Mouse (Mus musculus) 3134 (cell line): ENCODE results near the gene Arap1.

ENCODE experiments used
- DNase-seq: peaks from one replicate; pipeline ENCODE4 v3.0.0-alpha.2; 2011; ENCODE audit warnings: low spot score; ENCODE audit not compliant: insufficient read length; ENCODE audit errors: extremely low read depth

Arap1 gene

DNA sequence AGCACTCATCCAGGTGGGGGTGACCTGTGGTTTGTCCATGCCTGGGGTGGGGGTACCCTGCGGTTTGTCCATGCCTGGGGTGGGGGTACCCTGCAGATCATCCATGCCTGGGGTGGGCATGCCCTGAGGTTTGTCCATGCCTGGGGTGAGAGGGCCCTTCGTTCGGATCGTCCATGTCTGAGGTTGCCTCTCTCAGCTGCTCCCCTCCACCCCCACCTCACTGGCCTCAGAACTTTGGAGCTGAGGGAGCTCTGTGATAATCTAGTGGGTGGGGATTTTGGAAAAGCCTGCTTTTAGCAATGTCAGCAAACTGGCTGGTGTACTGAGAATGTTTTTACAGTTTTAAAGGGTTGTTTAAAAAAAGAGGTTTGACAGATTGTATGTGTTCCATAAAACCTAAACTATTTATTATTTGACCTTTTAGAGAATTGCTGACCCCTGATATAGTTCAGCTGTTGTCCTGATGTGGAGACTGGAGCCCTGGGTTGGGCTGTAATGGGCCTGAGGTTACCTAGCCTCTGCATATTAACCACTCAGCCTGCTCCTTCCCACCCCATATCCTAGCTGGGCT, 44.1 kb downstream of the Arap1 start:
- no peak for DNase-seq

DNA sequence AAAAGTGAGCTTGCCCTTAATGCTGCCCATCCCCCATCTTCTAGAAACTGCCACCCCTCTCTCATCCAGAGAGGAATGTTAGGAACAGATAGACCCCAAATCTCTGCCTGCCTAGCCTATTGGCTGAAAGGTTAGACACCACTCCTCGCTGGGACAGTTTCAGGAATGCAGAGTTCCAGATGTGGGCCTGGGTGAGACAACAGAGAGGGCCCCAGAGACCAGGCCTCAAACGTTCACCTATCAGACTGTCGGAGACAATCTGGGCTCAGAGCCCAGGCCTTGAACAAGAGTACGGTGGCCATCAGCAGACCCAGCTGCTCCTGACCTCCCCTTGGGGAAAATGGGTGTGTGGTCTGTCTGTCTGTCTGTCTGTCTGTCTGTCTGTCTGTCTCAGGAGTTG, 45.1 kb downstream of the Arap1 start:
- no peak for DNase-seq

DNA sequence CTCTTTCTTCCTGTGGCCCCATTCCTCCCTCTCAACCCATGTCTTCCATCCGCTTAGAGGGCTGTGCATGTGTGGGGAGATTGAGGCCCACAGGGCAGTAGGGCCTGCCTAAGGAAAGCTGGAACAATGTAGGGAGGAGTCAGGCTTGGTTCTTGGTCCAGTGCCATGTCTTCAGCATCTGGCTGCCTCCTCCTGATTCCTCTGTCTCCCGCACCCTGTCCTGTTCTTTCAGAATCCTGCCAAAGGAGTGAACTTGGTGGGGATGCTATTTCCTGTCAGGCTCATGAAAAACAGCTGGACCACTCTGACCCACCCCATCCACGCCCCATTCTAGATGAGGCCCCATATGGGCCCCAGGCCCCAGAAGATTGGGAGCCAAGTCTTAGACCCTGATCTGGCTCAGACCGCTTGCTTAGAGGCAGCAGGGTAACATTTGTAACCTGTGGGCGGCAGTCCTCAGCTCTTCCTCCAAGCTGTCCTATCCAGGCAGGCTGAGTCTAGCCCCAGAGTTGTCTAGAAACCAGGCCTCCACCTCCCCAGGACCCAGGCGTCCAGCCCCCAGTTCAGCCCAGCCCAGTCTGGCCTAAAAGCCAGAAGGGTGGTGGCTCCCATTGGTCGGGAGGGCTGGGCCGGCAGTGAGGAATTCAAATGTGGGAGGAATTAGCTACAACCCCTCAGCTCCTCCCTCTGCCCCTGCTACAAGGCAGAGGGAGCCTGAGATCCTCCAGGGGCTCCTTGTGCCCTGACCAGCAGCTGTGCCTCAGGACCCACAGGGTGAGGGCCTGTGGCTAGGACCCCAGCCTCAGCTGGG, 46.0 kb downstream of the Arap1 start:
- no peak for DNase-seq

DNA sequence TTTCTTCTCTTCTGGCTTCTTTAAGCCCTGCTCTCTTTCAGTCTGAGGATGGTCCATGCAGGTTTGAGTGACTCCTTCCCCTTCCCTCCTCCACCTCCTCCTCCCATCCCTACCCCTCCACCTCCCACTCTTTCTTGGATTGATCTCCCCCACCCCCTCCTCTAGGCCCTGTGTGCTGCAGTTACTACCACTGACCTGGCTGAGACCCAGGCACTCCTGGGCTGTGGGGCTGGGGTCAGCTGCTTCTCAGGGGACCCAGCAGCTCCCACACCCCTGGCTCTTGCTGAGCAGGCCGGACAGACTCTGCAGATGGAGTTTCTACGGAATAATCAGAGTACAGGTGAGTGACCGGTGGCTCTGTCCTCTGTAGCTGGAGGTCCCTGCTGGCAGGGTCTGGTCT, 46.7 kb downstream of the Arap1 start:
- no peak for DNase-seq

DNA sequence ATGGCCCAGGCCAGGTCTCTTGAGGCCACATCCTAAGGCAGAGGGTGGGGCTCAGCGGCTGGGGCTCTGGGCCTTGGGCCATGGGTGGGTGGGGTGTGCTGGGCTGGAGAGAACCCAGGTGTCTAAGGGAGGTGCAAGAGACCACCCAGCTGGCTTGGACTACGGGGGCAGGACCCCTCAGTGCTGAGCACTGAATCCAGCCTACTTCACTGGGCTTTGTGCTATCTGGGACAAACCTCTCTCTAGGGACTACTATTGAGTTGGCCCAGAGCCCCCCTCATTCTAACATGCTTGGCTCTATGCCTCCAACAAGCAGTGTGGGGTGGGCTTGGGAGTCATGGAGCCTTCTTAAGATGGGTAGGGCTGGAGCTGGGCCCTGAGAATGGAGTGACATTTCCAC, 47.6 kb downstream of the Arap1 start:
- no peak for DNase-seq

DNA sequence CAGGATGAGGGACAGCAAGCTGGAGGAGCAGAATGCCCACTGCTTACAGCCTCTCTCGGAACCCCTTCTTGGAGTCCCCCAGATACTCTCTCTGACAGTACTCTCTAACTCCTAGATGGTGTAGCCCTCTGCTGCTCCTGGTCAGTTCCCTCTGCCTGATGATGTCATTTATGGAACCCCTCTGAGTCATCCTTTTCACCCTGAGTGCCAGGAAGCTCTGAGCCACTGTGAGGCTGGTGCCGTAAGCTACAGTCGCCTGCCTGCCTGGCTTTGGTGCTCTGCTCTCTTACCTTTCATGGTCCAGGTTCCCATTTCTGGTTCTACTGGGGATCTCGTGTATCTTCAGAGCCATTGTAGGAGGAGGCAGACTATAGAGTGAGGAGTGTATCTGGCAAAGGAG, 49.3 kb downstream of the Arap1 start:
- DNase-seq = peak; percentile 50

DNA sequence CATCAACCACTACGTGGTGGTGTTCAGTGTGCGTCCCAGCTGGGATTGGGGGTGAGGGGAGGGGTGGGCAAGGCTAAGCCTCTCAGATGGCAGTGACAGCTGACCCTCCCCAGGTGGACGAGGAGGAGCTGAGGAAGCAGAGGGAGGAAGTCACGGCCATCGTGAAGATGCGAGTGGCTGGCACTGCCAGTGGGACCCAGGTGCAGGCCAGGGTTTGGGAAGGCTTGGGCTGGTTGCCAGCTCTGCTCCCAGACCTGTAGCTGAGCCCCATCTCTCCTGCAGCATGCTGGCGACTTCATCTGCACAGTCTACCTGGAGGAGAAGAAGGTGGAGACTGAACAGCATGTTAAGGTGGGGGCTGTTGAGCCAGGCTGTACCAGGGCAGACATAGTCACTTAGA, 53.6 kb downstream of the Arap1 start:
- DNase-seq = no peak

DNA sequence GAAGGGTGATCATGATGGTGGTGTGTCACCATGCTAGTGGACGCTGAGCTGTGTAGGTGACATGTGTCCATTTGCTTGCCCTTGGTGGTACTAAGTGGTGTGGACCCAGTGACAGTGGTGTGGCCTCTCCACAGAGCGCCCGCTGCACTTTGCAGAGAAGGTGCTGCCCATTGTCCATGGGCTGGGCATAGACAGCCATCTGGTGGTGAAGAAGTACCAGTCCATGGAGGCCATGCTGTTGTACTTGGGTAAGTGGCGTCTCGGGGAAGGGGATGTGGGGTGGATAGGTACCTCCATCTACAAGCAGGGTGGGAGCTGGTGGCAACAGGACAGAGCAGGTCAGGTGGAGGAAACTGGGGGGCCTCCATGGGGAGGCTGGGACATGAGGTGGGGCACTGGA, 56.0 kb downstream of the Arap1 start:
- no peak for DNase-seq

DNA sequence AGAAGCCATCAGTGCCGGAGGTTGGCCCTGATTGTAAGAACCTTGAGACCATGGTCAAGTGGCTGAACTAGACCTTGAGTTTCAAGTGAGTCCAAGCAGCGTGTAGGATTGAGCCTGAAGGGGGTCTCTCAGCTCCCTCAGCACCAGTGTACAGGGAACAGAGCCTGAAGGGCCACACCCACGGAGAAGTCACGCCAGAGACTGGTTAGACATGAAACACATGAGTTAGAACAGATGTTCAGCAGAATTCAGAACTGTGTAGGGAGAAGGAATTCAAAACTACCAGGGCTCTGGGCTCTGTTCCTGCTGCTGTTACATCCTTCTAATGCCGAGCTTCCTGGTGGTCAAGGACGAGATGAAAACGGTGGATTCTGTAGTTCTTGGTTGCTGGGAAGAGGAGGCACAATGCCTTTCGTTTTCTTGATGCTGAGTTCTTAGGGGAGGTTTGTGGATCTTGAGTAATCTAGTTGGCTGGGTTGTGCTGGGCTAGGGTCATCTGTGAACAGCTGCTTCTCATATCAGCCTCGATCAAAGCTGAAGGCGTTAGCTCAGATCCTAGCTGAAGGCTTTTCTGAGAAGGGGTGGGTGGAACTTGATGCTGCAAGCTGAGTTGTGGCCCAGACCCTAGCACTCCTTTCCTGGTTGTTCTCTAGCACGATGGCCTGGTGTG, 62.5 kb downstream of the Arap1 start, which contains the start of gene Gm45837:
Gm45837 (plus strand) TSS at position 620 of the 670 bp plus-strand sequence.
- no peak for DNase-seq

DNA sequence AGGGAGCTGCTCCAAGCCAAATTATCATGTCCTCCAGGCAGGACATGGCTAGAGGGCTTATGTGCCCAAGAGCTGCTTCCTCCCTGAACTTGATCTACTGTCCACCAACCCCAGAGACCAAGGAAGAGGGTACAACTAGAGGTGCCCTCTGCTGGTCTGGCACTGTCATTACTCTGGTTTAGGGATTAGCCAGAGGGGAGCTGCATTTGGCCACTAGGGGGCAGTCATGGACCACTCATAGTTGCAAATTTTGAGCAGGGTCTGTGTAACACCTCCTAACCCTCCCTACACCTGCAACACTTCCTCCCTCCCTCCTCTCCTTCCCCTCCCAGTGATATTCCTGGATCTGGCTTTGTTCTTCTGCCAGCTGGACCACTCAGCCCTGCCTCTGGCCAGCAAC, 64.9 kb downstream of the Arap1 start:
- peak; percentile 50 for DNase-seq

DNA sequence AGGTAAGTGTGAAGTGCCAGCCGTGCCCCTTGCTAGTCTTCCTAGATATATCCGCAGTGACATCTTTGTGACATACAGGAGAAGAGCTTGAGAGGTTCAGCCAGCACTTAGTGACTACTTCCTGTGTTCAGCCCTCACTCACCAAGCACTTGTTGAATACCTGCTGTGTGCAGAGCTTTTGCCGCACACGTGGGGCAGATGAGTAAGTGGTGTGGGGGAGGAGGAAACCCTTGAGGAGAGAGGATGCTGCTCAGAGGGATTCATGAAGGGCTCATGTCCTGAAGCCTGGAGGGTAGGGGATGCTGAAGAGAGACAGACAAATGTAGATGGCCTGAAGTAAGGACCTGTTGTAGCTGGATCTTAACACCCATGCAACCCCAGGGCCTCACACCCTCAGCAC, 66.3 kb downstream of the Arap1 start:
- no peak for DNase-seq

DNA sequence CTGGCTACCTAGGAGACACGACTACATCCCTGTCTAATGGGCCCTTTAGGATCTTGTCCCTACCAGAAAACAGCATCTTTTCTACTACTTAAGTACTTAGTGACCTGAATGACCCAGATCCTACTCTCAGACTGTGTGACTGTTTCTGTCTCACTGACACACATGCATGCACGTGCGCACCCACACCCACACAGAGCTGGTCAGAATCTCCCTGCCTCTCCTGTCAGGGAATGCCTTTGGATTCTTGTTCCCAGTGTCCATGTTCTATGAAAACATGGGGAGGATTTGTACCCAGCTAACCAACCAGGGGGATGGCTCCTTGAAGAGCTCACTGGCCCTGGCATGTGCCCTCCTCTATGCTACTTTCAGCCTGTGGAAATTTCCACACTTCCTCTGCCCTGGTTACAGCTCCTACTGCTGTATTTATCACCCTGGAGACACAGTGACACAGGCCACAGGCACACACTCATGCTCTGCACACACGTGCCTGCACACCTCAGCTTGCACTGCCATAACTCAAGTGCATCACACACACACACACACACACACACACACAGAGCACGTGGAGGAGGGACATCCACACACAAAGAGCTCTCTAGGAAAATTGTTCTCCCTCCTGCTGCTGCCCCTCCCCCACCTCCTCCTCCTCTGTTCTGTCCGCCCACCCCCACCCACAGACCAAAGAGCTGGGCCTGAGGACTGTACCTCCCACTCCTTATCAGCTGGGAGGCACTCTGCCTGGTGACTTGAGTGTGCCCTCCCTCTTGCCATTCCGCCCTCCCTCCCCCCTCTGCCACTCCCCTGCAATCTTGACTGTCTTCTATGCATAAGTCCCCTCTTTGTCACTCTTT, 67.0 kb downstream of the Arap1 start:
- DNase-seq = no peak

DNA sequence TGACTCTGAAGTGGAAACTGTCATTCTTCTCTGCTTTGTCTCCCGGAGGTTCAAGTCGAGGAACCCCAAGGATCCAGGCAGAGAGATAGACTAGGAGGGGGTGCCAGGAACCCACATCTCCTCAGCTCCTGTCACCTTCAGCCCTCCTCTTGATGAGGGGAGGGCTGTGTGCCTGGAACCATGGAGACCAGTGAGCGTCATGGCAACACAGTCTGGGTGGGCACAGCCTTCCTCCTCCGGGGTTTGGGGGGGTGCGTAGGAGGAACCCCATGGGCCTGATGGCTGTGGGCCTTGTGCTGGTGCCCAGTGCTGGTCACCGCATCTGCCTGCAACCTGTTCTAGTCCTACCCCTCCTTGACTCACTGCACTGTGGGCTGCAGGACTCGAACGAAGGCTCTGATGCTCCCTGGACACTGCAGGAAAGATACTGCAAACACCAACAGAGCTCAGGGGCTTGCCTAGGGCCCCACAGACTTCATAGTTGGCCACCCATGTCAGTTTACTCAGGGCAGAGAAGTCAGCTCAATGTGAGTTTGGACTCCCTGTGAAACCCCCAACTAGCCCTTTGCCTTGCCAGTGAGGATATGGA, 67.7 kb downstream of the Arap1 start:
- DNase-seq = no peak

DNA sequence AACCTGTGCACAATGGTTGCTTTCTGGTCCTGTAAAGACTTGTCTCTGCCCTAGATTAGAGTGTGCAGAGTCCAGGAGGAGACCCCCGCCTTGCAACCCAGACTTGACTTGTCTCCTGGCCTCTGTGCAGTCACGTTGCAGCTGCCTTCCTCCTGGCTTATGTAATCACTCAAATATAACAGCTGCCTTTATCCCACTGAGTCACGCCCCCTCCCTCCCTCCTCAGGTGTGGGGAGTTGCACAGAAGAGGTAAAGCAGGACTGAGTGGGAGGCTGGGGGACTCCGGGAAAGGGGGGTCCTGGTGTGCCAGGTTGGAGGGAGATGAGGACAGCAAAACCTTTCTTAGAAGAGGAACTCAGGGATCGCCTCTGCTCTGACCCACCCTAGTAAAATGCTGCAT, 68.5 kb downstream of the Arap1 start:
- DNase-seq = no peak

DNA sequence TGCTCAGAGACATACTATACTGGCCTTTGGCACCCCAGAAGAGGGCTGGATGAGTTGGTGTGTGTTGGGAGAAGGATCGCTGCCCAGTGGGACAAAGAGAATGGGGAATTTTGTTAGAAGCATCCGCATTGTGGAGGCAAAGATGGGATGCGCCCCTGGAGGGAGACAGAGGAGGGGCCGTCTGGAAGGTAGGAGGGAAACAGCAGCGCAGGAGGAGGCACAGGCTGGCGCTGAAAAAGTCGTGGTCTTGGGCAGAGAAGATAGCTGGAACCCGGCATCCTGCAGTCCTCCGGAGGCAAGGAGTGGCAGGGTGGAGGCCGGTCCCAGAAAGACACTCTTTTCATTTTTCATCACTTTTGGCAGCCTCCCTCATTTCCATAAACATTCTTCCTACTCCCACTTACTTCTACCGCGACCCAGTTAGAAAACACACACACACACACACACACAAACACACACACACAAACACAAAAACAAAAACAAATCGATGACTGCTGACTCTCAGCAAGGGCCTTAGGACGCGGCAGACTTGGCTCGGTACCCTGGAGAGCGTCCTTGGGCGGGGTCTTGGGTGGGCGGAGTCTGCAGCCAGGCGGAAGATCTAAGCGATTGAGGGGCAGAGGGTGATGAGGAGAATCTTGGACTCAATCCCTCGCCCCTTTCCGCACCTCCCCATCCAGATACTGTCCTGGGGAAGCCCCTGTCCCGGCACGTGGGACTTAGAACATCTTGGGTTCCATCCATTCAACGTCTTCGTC, 71.3 kb downstream of the Arap1 start:
- no peak for DNase-seq

DNA sequence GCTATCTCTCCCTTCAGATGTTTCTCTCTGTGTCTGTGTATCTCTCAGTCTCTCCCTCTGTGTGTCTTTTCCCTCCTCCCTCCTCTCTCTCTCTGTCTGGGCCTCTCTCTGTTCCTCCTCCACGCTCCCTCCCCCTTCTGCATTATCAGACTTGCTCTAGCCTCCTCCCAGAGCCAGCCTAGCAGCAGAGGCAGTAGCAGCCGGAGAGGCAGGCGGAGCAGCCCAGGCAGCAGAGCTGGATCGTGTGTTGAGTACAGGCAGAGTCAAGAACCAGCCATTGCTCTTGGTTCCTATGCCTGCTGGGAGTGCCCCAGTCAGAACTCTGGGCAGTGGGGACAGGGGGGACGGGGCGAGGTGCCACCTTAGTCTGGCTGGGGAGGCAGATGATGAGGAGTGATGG, 73.7 kb downstream of the Arap1 start, which contains the start of gene Pde2a:
Pde2a (plus strand) TSS at position 163 of the 400 bp plus-strand sequence.
- no peak for DNase-seq

DNA sequence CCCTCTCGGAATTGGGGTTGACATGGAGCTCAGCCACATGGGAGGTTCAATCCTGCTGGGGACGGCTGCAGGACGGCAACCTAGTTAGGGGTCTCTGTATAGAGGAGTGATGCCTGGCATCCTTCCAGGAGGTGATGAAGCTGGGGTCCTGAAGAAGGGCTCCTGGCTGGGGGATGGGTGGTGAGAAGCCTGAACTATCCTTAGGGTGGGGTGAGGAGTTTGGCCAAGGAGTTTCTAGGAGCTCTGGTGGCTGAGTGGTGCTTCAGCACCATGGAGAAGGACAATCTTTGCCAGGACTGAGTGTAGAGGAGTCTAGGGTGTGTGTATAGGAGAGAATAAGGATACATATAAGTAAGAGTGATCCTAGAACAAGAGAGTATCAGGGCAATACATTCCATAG, 74.2 kb downstream of the Arap1 start:
- no peak for DNase-seq

DNA sequence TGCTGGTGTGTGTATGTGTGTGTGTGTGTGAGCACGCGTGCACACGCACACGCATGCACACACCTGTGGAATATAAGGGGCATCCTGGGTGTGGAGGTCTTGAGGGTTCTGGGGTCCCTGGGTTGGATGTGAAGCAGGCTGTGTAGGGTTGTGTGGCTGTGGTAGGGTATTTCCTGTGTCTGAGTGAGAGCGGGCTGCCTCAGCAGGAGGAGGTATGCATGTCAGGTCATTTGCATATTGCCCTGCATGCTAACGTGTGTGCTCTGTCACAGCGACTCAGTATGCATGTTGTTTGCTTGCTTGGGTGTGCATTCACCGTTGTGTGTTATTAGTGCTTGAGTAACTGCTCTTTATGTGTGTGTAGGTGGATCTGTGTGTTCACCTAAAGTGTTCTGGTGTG, 74.8 kb downstream of the Arap1 start:
- DNase-seq = no peak

DNA sequence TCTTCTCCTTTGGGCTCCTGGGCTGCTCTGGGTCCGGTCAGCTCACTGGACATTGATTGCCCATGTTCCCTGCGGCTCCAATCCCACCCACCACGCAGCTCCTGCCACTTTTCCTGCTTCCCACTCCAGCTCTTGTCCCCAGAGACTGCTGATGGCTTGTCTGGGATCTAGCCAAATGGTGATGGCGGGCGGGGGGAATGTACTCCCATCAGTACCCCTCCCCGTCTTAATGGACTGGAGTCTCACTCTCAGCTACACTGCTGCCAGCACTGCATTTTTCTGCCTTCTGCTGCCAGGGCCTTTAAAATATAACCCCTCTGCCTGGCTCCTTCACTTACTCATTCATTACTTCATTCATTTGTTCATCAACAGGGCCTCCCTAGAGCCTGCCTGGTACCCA, 76.1 kb downstream of the Arap1 start:
- no peak for DNase-seq

DNA sequence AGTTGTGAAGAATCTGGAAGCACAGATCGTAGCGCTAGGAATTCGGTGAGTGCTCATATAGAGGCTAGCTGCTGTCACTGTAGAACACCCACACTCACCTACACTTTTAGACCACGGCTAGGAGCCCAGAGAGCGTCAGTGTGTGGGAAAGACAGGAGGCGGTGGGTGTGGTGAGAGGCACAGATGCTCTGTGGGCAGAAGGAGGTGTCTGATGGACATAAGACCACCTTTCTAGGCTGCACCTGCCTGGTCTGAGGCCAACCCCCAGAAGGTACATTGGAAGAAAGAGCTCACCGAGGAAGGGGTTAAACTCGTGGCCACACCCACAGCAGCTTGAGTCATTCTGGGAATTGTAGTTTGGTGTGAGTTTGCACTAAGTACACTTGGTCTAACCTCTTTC, 78.8 kb downstream of the Arap1 start:
- DNase-seq = no peak
